Mouse (Mus musculus) limb, embryonic 15.5 days (tissue): ENCODE measurements around the gene Amt. TPM values are rescaled to one million over a fixed set of nuclear protein-coding genes. Genes with fewer than 3 reads are reported as not detected.
A peak's percentile ranks its signal among the peaks of the same experiment; 100 is the strongest.
"Not testable (repeated sequence)": the region's sequence is repeated elsewhere in the genome, so short reads cannot be mapped to it uniquely, and the experiment has no call there.

ENCODE experiments used
- ATAC-seq: fragments of 200-750 bp; cut with Nextera tagmentation; 2 replicates; pipeline ENCODE4 v1.8.0; 2017; ENCODE audit warnings: low read depth, moderate TSS enrichment; ENCODE audit not compliant: insufficient number of reproducible peaks, low FRiP score, low TSS enrichment
- H3K27ac ChIP-seq: fragments of 300-500 bp; sonication (generic); 2 replicates; pipeline ENCODE4 v1.5.1; 2015; ENCODE audit warnings: moderate library complexity, mild to moderate bottlenecking, inconsistent platforms
- H3K27me3 ChIP-seq: fragments of 300-500 bp; sonication (generic); 2 replicates; pipeline ENCODE4 v1.6.1; 2015; ENCODE audit warnings: inconsistent platforms
- H3K36me3 ChIP-seq: fragments of 300-500 bp; sonication (generic); 2 replicates; pipeline ENCODE4 v1.6.1; 2015; ENCODE audit warnings: inconsistent platforms
- H3K4me1 ChIP-seq: fragments of 300-500 bp; sonication (generic); 2 replicates; pipeline ENCODE4 v1.6.1; 2015; ENCODE audit warnings: inconsistent platforms
- H3K4me2 ChIP-seq: fragments of 300-500 bp; sonication (generic); 2 replicates; pipeline ENCODE4 v1.6.1; 2015; ENCODE audit warnings: mild to moderate bottlenecking, inconsistent platforms
- H3K4me3 ChIP-seq: fragments of 300-500 bp; sonication (generic); 2 replicates; pipeline ENCODE4 v1.5.1; 2015; ENCODE audit warnings: mild to moderate bottlenecking, inconsistent platforms
- H3K9ac ChIP-seq: fragments of 300-500 bp; sonication (generic); 2 replicates; pipeline ENCODE4 v1.6.1; 2015; ENCODE audit warnings: inconsistent platforms
- H3K9me3 ChIP-seq: fragments of 300-500 bp; sonication (generic); 2 replicates; pipeline ENCODE4 v1.6.1; 2016; ENCODE audit warnings: inconsistent platforms
- WGBS: fragments of 180-500 bp; shearing (Covaris S2); methylation state at CpG from one replicate; pipeline ENCODE4 v1.1.7; 2015; 5-methylcytosine and 5-hydroxymethylcytosine counted together
- polyA plus RNA-seq: library from polyadenylated mRNA; unstranded; fragments of >200 nt; fragmentation: Nextera tagmentation; extraction: Ambion mirVana; gene quantifications from 2 replicates; pipeline ENCODE4 v1.2.1, GENCODE M21; 2015

The Amt gene
- polyA plus RNA-seq, 1 experiment from 2014 or later: 9.5 TPM

GRCm38 (mm10) chr9:108318462-108318861, 21.8 kb downstream of the Amt start:
- H3K36me3 ChIP-seq: peaks cover 22% of the 10 kb centered on the region
- no peaks in the 10 kb centered on the region for H3K9me3 ChIP-seq
- H3K4me1 ChIP-seq: 0 out of 2 replicates have a peak, but pooled peaks cover 2% of the 10 kb centered on the region
- H3K27me3 ChIP-seq: no peaks in the 10 kb centered on the region
- no peak overlapping the region for H3K4me3 ChIP-seq
- no peak overlapping the region for H3K4me2 ChIP-seq
- no peak overlapping the region for H3K9ac ChIP-seq
- WGBS: 83% methylated on average over 2 of the region's 2 CpGs
- ATAC-seq: no peak
- no peak overlapping the region for H3K27ac ChIP-seq

- H3K4me1 ChIP-seq, H3K4me2 ChIP-seq, ATAC-seq, H3K4me3 ChIP-seq, H3K27ac ChIP-seq, H3K27me3 ChIP-seq, H3K9ac ChIP-seq, H3K9me3 ChIP-seq: not testable (repeated sequence)
- H3K36me3 ChIP-seq: peaks cover 14% of the 10 kb centered on the region
- WGBS: 91% methylated on average over 7 of the region's 7 CpGs
Measured at GRCm38 (mm10) chr9:108322054-108322453, 25.4 kb downstream of the Amt start.

GRCm38 (mm10) chr9:108324784-108325183, 28.1 kb downstream of the Amt start:
- Histone ChIP-seq H3K9ac (no peak overlapping the region), H3K9me3 (no peaks in the 10 kb centered on the region), H3K27me3 (no peaks in the 10 kb centered on the region), H3K27ac (no peak overlapping the region), H3K4me3 (no peak overlapping the region), H3K36me3 (peaks cover 36% of the 10 kb centered on the region), H3K4me2 (no peak overlapping the region), H3K4me1 (no peaks in the 10 kb centered on the region)
- no peak for ATAC-seq
- 98% methylated on average over 1 of the region's 1 CpGs for WGBS

- H3K9me3 ChIP-seq: no peaks in the 10 kb centered on the region
- no peak overlapping the region for H3K27ac ChIP-seq
- 97% methylated on average over 2 of the region's 2 CpGs for WGBS
- H3K36me3 ChIP-seq: peaks cover 41% of the 10 kb centered on the region
- no peaks in the 10 kb centered on the region for H3K4me1 ChIP-seq
- H3K4me3 ChIP-seq: no peak overlapping the region
- ATAC-seq: no peak
- no peak overlapping the region for H3K9ac ChIP-seq
- H3K27me3 ChIP-seq: no peaks in the 10 kb centered on the region
- H3K4me2 ChIP-seq: no peak overlapping the region
Measured at GRCm38 (mm10) chr9:108325811-108326210, 29.2 kb downstream of the Amt start.

- WGBS: 70% methylated on average over 10 of the region's 10 CpGs
- no peak overlapping the region for H3K4me3 ChIP-seq
- H3K4me1 ChIP-seq: peaks cover 28% of the 10 kb centered on the region
- H3K9ac ChIP-seq: no peak overlapping the region
- H3K4me2 ChIP-seq: peak overlapping the region; percentile 71; the same call in 1 of the 2 replicates
- H3K9me3 ChIP-seq: no peaks in the 10 kb centered on the region
- no peak for ATAC-seq
- no peaks in the 10 kb centered on the region for H3K27me3 ChIP-seq
- H3K36me3 ChIP-seq: peaks cover 35% of the 10 kb centered on the region
- H3K27ac ChIP-seq: peak overlapping the region; percentile 96
Measured at GRCm38 (mm10) chr9:108337848-108338550, 41.3 kb downstream of the Amt start.

GRCm38 (mm10) chr9:108338551-108338885, 41.9 kb downstream of the Amt start:
- H3K36me3 ChIP-seq: peaks cover 32% of the 10 kb centered on the region
- peak overlapping the region; percentile 71 for H3K4me2 ChIP-seq
- peaks cover 28% of the 10 kb centered on the region for H3K4me1 ChIP-seq
- H3K4me3 ChIP-seq: peak overlapping the region; percentile 74
- WGBS: 18% methylated on average over 6 of the region's 6 CpGs
- no peak overlapping the region for H3K9ac ChIP-seq
- no peaks in the 10 kb centered on the region for H3K27me3 ChIP-seq
- ATAC-seq: no peak
- H3K27ac ChIP-seq: peak overlapping the region; percentile 96
- no peaks in the 10 kb centered on the region for H3K9me3 ChIP-seq

- H3K9ac ChIP-seq: peak within 1 kb of the TSS; percentile 93
- under 1% methylated on average over 49 of the region's 49 CpGs for WGBS
- no peaks in the 10 kb centered on the region for H3K9me3 ChIP-seq
- H3K4me1 ChIP-seq: peaks cover 28% of the 10 kb centered on the region
- H3K27ac ChIP-seq: peak within 1 kb of the TSS; percentile 96
- peak; percentile 94 for ATAC-seq
- H3K4me2 ChIP-seq: peak within 1 kb of the TSS; percentile 71
- H3K36me3 ChIP-seq: peaks cover 27% of the 10 kb centered on the region
- H3K27me3 ChIP-seq: no peaks in the 10 kb centered on the region
- H3K4me3 ChIP-seq: peak within 1 kb of the TSS; percentile 74
Measured at GRCm38 (mm10) chr9:108338886-108339781, 42.5 kb downstream of the Amt start, which contains the start of gene Gpx1. Gpx1 (plus strand) TSS chr9:108338903.

- ATAC-seq: no peak
- peak overlapping the region; percentile 93 for H3K9ac ChIP-seq
- 5% methylated on average over 20 of the region's 20 CpGs for WGBS
Measured at GRCm38 (mm10) chr9:108339886-108340257, 43.2 kb downstream of the Amt start.

GRCm38 (mm10) chr9:108340258-108341138, 43.8 kb downstream of the Amt start:
- Histone ChIP-seq H3K4me3 (peak overlapping the region; percentile 74), H3K27ac (peak overlapping the region; percentile 96), H3K4me1 (peaks cover 28% of the 10 kb centered on the region), H3K27me3 (no peaks in the 10 kb centered on the region), H3K36me3 (peaks cover 13% of the 10 kb centered on the region), H3K9me3 (no peaks in the 10 kb centered on the region), H3K4me2 (peak overlapping the region; percentile 71), H3K9ac (peak overlapping the region; percentile 93)
- WGBS: 57% methylated on average over 10 of the region's 10 CpGs
- no peak for ATAC-seq

More at GRCm38 (mm10) chr9:108339886-108340257, 43.2 kb downstream of the Amt start:
- Histone ChIP-seq H3K4me3 (peak overlapping the region; percentile 74), H3K27ac (peak overlapping the region; percentile 96), H3K4me2 (peak overlapping the region; percentile 71), H3K27me3 (no peaks in the 10 kb centered on the region), H3K4me1 (peaks cover 28% of the 10 kb centered on the region), H3K36me3 (peaks cover 19% of the 10 kb centered on the region), H3K9me3 (no peaks in the 10 kb centered on the region)

- WGBS: 88% methylated on average over 5 of the region's 5 CpGs
- peak overlapping the region; percentile 48; the same call in 1 of the 2 replicates for H3K27ac ChIP-seq
Measured at GRCm38 (mm10) chr9:108341139-108341475, 44.5 kb downstream of the Amt start.

GRCm38 (mm10) chr9:108341801-108342200, 45.1 kb downstream of the Amt start:
- ATAC-seq: no peak

More at GRCm38 (mm10) chr9:108341139-108341475, 44.5 kb downstream of the Amt start:
- Histone ChIP-seq H3K27me3 (no peaks in the 10 kb centered on the region), H3K4me1 (peaks cover 28% of the 10 kb centered on the region), H3K4me3 (no peak overlapping the region; the same call in 1 of the 2 replicates), H3K9me3 (no peaks in the 10 kb centered on the region), H3K4me2 (no peak overlapping the region), H3K9ac (no peak overlapping the region), H3K36me3 (peaks cover 9% of the 10 kb centered on the region)
- ATAC-seq: no peak

More at GRCm38 (mm10) chr9:108341801-108342200, 45.1 kb downstream of the Amt start:
- Histone ChIP-seq H3K4me3 (no peak overlapping the region), H3K9ac (no peak overlapping the region), H3K4me1 (peaks cover 29% of the 10 kb centered on the region), H3K27me3 (no peaks in the 10 kb centered on the region), H3K4me2 (no peak overlapping the region), H3K36me3 (peaks cover 7% of the 10 kb centered on the region), H3K9me3 (no peaks in the 10 kb centered on the region), H3K27ac (0 out of 2 replicates have a peak overlapping the region, but pooled peaks have one; percentile 38)
